Mouse (Mus musculus) ES-E14 (cell line): ENCODE data around the gene Rnf214. TPM values are rescaled to one million over a fixed set of nuclear protein-coding genes. Genes with fewer than 3 reads are reported as not detected.

Experiments
- DNase-seq: peaks from one replicate; pipeline ENCODE4 v3.0.0-alpha.2; 2013; ENCODE audit warnings: low read depth, low spot score
- H3K27ac ChIP-seq: 2 replicates; pipeline ENCODE4 v1.5.1; 2012; ENCODE audit warnings: low read depth, mild to moderate bottlenecking, low read length, moderate library complexity, mixed read lengths; ENCODE audit not compliant: poor library complexity, insufficient read depth, severe bottlenecking
- H3K36me3 ChIP-seq: 2 replicates; pipeline ENCODE4 v1.6.1; 2012; ENCODE audit warnings: mild to moderate bottlenecking, low read length, moderate library complexity, mixed read lengths; ENCODE audit not compliant: control insufficient read depth, poor library complexity, insufficient read depth, severe bottlenecking
- H3K4me1 ChIP-seq, 2 experiments: fragments of 150-350 bp in 1 of 2; sonication (generic) in 1 of 2; 2 replicates each; pipeline ENCODE4 v1.6.1; 2012; ENCODE audit warnings: low read length in 2 of 2, mild to moderate bottlenecking in 1 of 2, mixed read lengths in 1 of 2; ENCODE audit not compliant: control insufficient read depth in 2 of 2, insufficient read depth in 2 of 2, poor library complexity in 1 of 2
- H3K4me3 ChIP-seq, 2 experiments: fragments of 150-350 bp in 1 of 2; sonication (generic) in 1 of 2; 2 replicates each; pipeline ENCODE4 v1.5.1; 2012; ENCODE audit warnings: low read length in 2 of 2, low read depth in 1 of 2, mild to moderate bottlenecking in 1 of 2, mixed read lengths in 1 of 2; ENCODE audit not compliant: insufficient read depth in 1 of 2, poor library complexity in 1 of 2, severe bottlenecking in 1 of 2
- H3K9ac ChIP-seq: 2 replicates; pipeline ENCODE4 v1.6.1; 2012; ENCODE audit warnings: low read depth, mild to moderate bottlenecking, low read length, mixed read lengths; ENCODE audit not compliant: poor library complexity, insufficient read depth, severe bottlenecking
- H3K9me3 ChIP-seq: fragments of 150-350 bp; sonication (generic); 2 replicates; pipeline ENCODE4 v1.6.1; 2012; ENCODE audit warnings: low read depth, mild to moderate bottlenecking, low read length; ENCODE audit not compliant: control insufficient read depth, insufficient read depth
- CHD2 ChIP-seq: IDR thresholded peaks from 2 replicates; pipeline ENCODE4 v1.6.1; 2014; ENCODE audit warnings: mild to moderate bottlenecking, low read depth, low read length, inconsistent platforms
- HCFC1 ChIP-seq: IDR thresholded peaks from 2 replicates; pipeline ENCODE4 v1.6.1; 2012; ENCODE audit warnings: low read length, inconsistent platforms, borderline replicate concordance; ENCODE audit not compliant: insufficient read depth
- MAFK ChIP-seq: IDR thresholded peaks from 2 replicates; pipeline ENCODE4 v1.6.1; 2014; ENCODE audit warnings: mild to moderate bottlenecking, low read depth, low read length, inconsistent platforms; ENCODE audit not compliant: insufficient read depth
- ZC3H11A ChIP-seq: IDR thresholded peaks from 2 replicates; pipeline ENCODE4 v1.6.1; 2012; ENCODE audit warnings: low read depth, mild to moderate bottlenecking, inconsistent platforms, low read length, borderline replicate concordance
- ZNF384 ChIP-seq: IDR thresholded peaks from 2 replicates; pipeline ENCODE4 v1.6.1; 2012; ENCODE audit warnings: low read depth, low read length, inconsistent platforms
- in situ Hi-C, 2 experiments: fragments of 600-800 bp; cut with MboI; formaldehyde crosslinking; loops; one replicate each; pipeline ENCODE4 v1.15.1; 2025; ENCODE audit warnings: low sequenced_read_pairs in 2 of 2, inconsistent platforms in 1 of 2; ENCODE audit not compliant: unreplicated experiment in 2 of 2
- total RNA-seq: library from RNA; depleted of rRNA; stranded (reverse); fragments of 300-350 nt; gene quantifications from 2 replicates; pipeline ENCODE4 v1.2.3, GENCODE M21; 2012

The Rnf214 gene
- total RNA-seq, 1 experiment: 13.5 TPM

DNA sequence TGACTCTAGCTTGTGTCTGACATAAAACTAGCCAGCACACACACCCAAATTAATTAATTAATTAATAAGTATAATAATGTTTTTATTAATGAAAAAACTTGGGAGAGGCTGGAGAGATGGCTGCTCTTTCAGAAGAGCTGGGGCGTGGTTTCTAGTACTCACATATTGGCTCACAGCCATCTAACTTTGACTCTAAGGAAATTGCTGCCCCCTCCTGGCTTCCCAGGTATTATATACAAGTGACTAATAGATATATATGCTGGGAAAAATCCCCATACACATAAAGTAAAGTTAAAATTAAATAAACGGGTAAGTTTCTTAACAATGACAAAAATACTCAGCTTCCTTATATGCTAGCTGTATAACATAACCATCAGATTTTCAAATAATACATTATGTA, 28.8 kb downstream of the Rnf214 start:
- peak; percentile 19 for DNase-seq
- H3K9ac ChIP-seq: no peak overlapping the region
- H3K9me3 ChIP-seq: no peaks in the 10 kb centered on the region
- TF ChIP-seq MAFK (no peak), ZNF384 (no peak)
- in situ Hi-C loops: no loop called here
- H3K36me3 ChIP-seq: no peaks in the 10 kb centered on the region
- no peak overlapping the region for H3K4me3 ChIP-seq
- no peak overlapping the region for H3K27ac ChIP-seq
- H3K4me1 ChIP-seq: no peaks in the 10 kb centered on the region

DNA sequence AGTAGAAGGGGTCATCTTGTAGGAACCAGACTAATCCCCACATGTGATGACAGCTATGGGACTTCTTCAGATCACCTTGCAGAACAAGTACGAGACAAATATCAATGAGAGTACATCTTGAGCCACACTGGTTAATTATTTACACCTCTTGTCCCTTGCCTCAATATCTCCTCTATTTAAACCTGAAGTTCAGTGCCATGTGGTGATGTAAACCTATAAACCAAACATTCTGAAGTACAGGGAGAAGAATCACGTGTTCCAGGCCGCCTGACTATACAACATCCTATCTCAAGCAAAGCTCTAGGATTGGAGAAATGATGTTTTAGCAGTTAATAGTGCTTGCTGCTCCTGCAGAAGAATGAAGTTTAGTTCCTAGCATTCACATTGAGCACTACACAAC, 36.4 kb downstream of the Rnf214 start:
- no peaks in the 10 kb centered on the region for H3K9me3 ChIP-seq
- DNase-seq: no peak
- TF ChIP-seq HCFC1 (no peak), ZNF384 (no peak), ZC3H11A (no peak), MAFK (no peak), CHD2 (no peak)
- H3K9ac ChIP-seq: no peak overlapping the region
- no peak overlapping the region for H3K4me3 ChIP-seq
- H3K36me3 ChIP-seq: peaks cover 14% of the 10 kb centered on the region; the same call in 1 of the 2 replicates
- no peaks in the 10 kb centered on the region for H3K4me1 ChIP-seq
- no peak overlapping the region for H3K27ac ChIP-seq
- in situ Hi-C loops: no loop called here

- Histone ChIP-seq H3K36me3 (peaks cover 16% of the 10 kb centered on the region; the same call in 1 of the 2 replicates), H3K4me1 (no peaks in the 10 kb centered on the region), H3K27ac (no peak overlapping the region), H3K9ac (no peak overlapping the region), H3K9me3 (no peaks in the 10 kb centered on the region), H3K4me3 (no peak overlapping the region)
- in situ Hi-C loops: no loop called here
- TF ChIP-seq CHD2 (no peak), ZC3H11A (no peak), ZNF384 (no peak), HCFC1 (no peak), MAFK (no peak)
- no peak for DNase-seq
These were observed 37.5 kb downstream of the Rnf214 start for GRCm38 (mm10) chr9:45869181-45869580.

DNA sequence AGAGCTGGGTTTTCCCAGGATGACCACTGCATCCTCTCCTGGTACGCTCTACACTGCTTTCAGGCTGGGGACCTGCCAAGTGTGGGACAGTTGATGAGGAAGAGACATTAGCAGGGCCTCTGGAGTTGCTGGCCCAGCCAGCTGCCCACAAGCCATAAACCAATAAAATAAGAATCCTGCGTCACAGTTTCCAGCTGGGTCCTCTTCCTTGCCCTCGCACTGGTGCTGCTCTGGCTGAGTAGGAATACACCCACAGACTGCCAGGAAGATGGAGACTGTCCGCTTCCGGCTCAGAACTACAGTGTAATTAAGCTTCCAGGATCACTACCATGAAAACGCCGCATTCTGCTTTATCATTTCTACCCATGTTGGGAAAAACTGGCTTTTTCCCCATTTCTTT, 44.9 kb downstream of the Rnf214 start:
- H3K36me3 ChIP-seq: peaks cover 34% of the 10 kb centered on the region
- no peak overlapping the region for H3K27ac ChIP-seq
- H3K4me3 ChIP-seq: no peak overlapping the region
- in situ Hi-C loops: no loop called here
- DNase-seq: no peak
- no peak for TF ChIP-seq CHD2
- no peak for TF ChIP-seq ZNF384
- TF ChIP-seq HCFC1: no peak
- no peak for TF ChIP-seq MAFK
- no peak for TF ChIP-seq ZC3H11A
- no peak overlapping the region for H3K9ac ChIP-seq
- H3K4me1 ChIP-seq: peaks cover 2 to 4% of the 10 kb centered on the region in 2 experiments; a peak in 1 of 4 replicates
- H3K9me3 ChIP-seq: no peaks in the 10 kb centered on the region

DNA sequence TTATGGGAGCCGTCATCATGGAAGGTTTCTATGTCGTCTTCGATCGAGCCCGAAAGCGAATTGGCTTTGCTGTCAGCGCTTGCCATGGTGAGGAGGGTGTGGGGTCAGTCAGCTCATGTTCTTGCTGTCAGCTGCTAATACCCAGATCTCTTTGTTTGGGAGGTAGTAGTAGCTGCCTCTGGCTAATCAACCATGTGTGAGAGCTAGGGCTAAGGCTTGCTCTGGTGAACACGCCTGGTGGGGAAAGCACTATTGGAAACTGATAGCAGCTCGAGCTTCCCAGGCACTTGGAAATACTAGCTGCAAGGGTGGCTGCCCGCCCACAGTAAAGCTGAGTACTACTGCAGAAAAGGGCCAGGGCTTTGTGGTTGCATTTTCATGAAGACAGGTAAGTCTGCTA, 47.3 kb downstream of the Rnf214 start:
- no peak for DNase-seq
- peaks cover 33% of the 10 kb centered on the region for H3K36me3 ChIP-seq
- H3K4me3 ChIP-seq: no peak overlapping the region
- in situ Hi-C loops: no loop called here
- TF ChIP-seq ZNF384 (no peak), MAFK (no peak), ZC3H11A (no peak), HCFC1 (no peak), CHD2 (no peak)
- H3K9me3 ChIP-seq: no peaks in the 10 kb centered on the region
- H3K9ac ChIP-seq: no peak overlapping the region
- H3K4me1 ChIP-seq: peaks cover 2 to 4% of the 10 kb centered on the region in 2 experiments; a peak in 1 of 4 replicates
- H3K27ac ChIP-seq: no peak overlapping the region
